Mouse (Mus musculus): ENCODE measurements at regions not wholly inside any gene's neighbourhood (a gene's known extent, or its start where the extent isn't known, plus 50 kb on each side); places are given as distances from the start of the nearest gene placed in this dataset.

- TF ChIP-seq CTCF (IDR thresholded peaks at IDR 0.05; ENCODE audit: borderline replicate concordance, extremely low read depth, insufficient read depth, insufficient read length) (no peak), POLR2A (IDR thresholded peaks at IDR 0.05; ENCODE audit: borderline replicate concordance, extremely low read depth, insufficient read depth, insufficient read length, poor library complexity, severe bottlenecking) (no peak)
These were observed 206.0 kb downstream of the Hace1 start for GRCm38 (mm10) chr10:45783461-45784149.

Data from brain, embryonic 14.5 days (tissue).